Mouse (Mus musculus) neutrophil, adult 5-6 weeks (primary cell): ENCODE results near the gene Gm21764. TPM values are rescaled to one million over a fixed set of nuclear protein-coding genes. Genes with fewer than 3 reads are reported as not detected.
"Not testable (repeated sequence)": the region's sequence is repeated elsewhere in the genome, so short reads cannot be mapped to it uniquely, and the experiment has no call there.

ENCODE experiments used
- ATAC-seq: fragments of 151-379, 151-347 bp; 2 replicates; pipeline ENCODE4 v1.8.0; 2017; ENCODE audit warnings: mild to moderate bottlenecking, moderate TSS enrichment; ENCODE audit not compliant: insufficient number of reproducible peaks, poor library complexity, low FRiP score, severe bottlenecking; ENCODE audit errors: extremely low read depth
- total RNA-seq: library from RNA; stranded (forward); fragments of 200-1000 nt; gene quantifications from 2 replicates; pipeline ENCODE4 v1.2.3, GENCODE M21; 2017

Gene Gm21764
- not detected in 2 replicates for total RNA-seq

GRCm38 (mm10) chrY:18061712-18062111 lies at the start of gene Gm21764:
TSS of gene Gm21764 (minus strand) at chrY:18061812.
- not testable (repeated sequence) for ATAC-seq

GRCm38 (mm10) chrY:18088816-18089215 lies 27.2 kb upstream of the Gm21764 start, which contains the start of gene Ssty1:
TSS of gene Ssty1 (plus strand) at chrY:18089116.
- not testable (repeated sequence) for ATAC-seq

Other genes with a start within 250 kb of the Gm21764 start
- gene Gm21904, start 215.5 kb downstream of the Gm21764 start, total RNA-seq, result not detected in 2 replicates
- gene Gm20772, start 187.1 kb downstream of the Gm21764 start, total RNA-seq, result not detected in 2 replicates
- gene Gm20831, start 187.1 kb downstream of the Gm21764 start, total RNA-seq, result not detected in 2 replicates
- gene Srsy, start 124.5 kb downstream of the Gm21764 start, total RNA-seq, result not detected in 2 replicates
- not detected in 2 replicates for gene Ssty1, start 27.3 kb upstream of the Gm21764 start, total RNA-seq